Mouse (Mus musculus): Measurements from ENCODE around the gene Gm42906. TPM values are rescaled to one million over a fixed set of nuclear protein-coding genes. Genes with fewer than 3 reads are reported as not detected.

The Gm42906 gene
- polyA plus RNA-seq, 1 experiment from 2014 or later: not detected

DNA sequence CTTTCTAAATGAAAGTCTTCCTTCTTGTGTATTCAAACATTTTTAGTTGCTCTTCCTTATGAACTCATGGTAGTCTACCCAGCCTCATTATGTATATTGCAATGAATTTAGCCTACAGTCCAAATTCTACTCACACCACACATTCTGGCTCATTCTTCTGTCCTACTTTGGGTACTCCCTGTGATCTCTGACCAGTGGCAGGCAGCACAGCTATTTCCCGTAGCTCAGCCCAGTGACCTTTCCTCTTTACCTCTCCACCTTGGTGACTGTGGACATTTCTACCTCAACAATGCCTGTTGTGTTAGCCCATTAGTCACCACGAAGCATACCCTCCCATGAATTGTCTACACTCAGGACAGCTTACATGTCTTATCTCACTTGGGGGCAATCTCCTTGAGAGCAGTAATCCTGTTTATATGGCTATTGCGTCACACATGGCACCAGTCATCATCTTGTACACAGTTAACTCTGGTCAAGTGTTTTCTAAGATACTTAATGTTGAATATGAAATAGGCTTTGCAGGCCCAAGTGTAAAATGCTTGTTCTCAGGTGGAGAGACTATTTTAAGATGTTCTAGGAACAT lies 257.7 kb downstream of the Gm42906 start:
- Histone ChIP-seq H3K36me3 (ENCODE audit: insufficient read depth) (no peaks in the 10 kb centered on the region), H3K9ac (no peak overlapping the region), H3K4me1 (ENCODE audit: insufficient read depth) (peaks cover 30% of the 10 kb centered on the region), H3K4me3 (ENCODE audit: low read depth, low read length) (no peak overlapping the region), H3K27me3 (ENCODE audit: insufficient read depth, low read length) (no peaks in the 10 kb centered on the region), H3K4me2 (no peak overlapping the region), H3K9me3 (ENCODE audit: low read depth, low read length) (no peaks in the 10 kb centered on the region), H3K27ac (ENCODE audit: low read depth) (no peak overlapping the region)
- DNase-seq: no peak
- 70% methylated on average over 3 of the region's 3 CpGs for WGBS
- no peak for TF ChIP-seq CTCF (IDR thresholded peaks at IDR 0.05; ENCODE audit: low read depth)
- ATAC-seq (ENCODE audit: insufficient read depth): no peak

DNA sequence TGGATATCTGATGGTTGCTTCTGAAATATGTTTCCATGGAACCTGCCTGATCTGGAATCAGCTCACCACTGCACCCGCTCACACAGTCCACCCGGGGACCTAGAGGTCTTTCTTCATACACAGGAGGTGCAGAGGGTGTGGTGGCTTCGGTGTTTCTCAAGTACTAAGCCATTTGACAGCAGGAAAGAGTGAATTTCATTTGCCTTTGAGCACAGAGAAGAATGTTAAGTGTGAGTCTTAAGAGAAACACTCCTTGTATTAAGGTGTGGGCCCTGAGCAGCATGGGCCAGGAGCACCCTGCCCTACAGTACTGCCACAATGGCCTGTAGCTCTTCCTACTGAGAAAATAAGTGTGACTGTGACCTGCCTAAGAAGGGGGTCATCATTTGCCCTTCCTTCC lies 259.8 kb downstream of the Gm42906 start:
- no peak overlapping the region for H3K9ac ChIP-seq
- H3K9me3 ChIP-seq (ENCODE audit: low read depth, low read length): no peaks in the 10 kb centered on the region
- no peak for DNase-seq
- peak overlapping the region; percentile 62 for H3K27ac ChIP-seq (ENCODE audit: low read depth)
- H3K4me1 ChIP-seq (ENCODE audit: insufficient read depth): peaks cover 18% of the 10 kb centered on the region
- no peak overlapping the region for H3K4me2 ChIP-seq
- H3K27me3 ChIP-seq (ENCODE audit: insufficient read depth, low read length): no peaks in the 10 kb centered on the region
- no peaks in the 10 kb centered on the region for H3K36me3 ChIP-seq (ENCODE audit: insufficient read depth)
- no peak overlapping the region for H3K4me3 ChIP-seq (ENCODE audit: low read depth, low read length)
- no peak for TF ChIP-seq CTCF (IDR thresholded peaks at IDR 0.05; ENCODE audit: low read depth)
- ATAC-seq (ENCODE audit: insufficient read depth): peak; percentile 62
- WGBS: 62% methylated on average over 3 of the region's 3 CpGs

DNA sequence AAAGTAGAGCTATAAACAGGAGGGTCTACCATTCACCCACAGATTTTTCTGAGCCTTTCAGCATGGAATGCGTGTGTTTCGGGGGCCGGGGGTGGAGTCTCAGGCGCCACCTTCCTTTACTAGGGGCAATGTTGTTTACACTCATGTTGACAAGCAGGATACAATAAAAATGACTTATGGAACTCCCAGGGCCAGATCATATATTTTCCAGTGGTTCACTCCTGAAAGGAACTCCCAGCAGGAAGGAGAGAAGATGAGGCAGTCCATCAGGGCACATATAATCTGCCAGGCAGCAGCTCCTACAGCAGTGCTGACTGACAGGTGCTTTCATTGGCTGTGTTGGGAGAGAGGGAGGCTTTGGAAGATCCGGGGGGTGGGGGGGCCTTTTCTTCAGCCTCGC lies 260.3 kb downstream of the Gm42906 start:
- H3K4me1 ChIP-seq (ENCODE audit: insufficient read depth): peaks cover 18% of the 10 kb centered on the region
- H3K9ac ChIP-seq: no peak overlapping the region
- ATAC-seq (ENCODE audit: insufficient read depth): no peak
- TF ChIP-seq CTCF (IDR thresholded peaks at IDR 0.05; ENCODE audit: low read depth): no peak
- H3K27ac ChIP-seq (ENCODE audit: low read depth): peak overlapping the region; percentile 62; the same call in 1 of the 2 replicates
- no peak for DNase-seq
- H3K4me3 ChIP-seq (ENCODE audit: low read depth, low read length): no peak overlapping the region
- H3K9me3 ChIP-seq (ENCODE audit: low read depth, low read length): no peaks in the 10 kb centered on the region
- 61% methylated on average over 6 of the region's 6 CpGs for WGBS
- no peak overlapping the region for H3K4me2 ChIP-seq
- no peaks in the 10 kb centered on the region for H3K36me3 ChIP-seq (ENCODE audit: insufficient read depth)
- H3K27me3 ChIP-seq (ENCODE audit: insufficient read depth, low read length): no peaks in the 10 kb centered on the region

GRCm38 (mm10) chr5:151166266-151166665 lies 261.7 kb downstream of the Gm42906 start:
- no peak overlapping the region for H3K4me3 ChIP-seq (ENCODE audit: low read depth, low read length)
- DNase-seq (peak; percentile 79), ATAC-seq (ENCODE audit: insufficient read depth) (peak; percentile 47; the same call in 1 of the 2 replicates)
- H3K9ac ChIP-seq: no peak overlapping the region
- peak overlapping the region; percentile 19; the same call in 1 of the 2 replicates for H3K27ac ChIP-seq (ENCODE audit: low read depth)
- H3K4me1 ChIP-seq (ENCODE audit: insufficient read depth): peaks cover 18% of the 10 kb centered on the region
- no peaks in the 10 kb centered on the region for H3K9me3 ChIP-seq (ENCODE audit: low read depth, low read length)
- TF ChIP-seq CTCF (IDR thresholded peaks at IDR 0.05; ENCODE audit: low read depth): no peak
- H3K4me2 ChIP-seq: no peak overlapping the region
- 37% methylated on average over 5 of the region's 5 CpGs for WGBS
- H3K27me3 ChIP-seq (ENCODE audit: insufficient read depth, low read length): no peaks in the 10 kb centered on the region
- H3K36me3 ChIP-seq (ENCODE audit: insufficient read depth): no peaks in the 10 kb centered on the region

- no peaks in the 10 kb centered on the region for H3K27me3 ChIP-seq (ENCODE audit: insufficient read depth, low read length)
- TF ChIP-seq CTCF (IDR thresholded peaks at IDR 0.05; ENCODE audit: low read depth): no peak
- no peak overlapping the region for H3K9ac ChIP-seq
- H3K36me3 ChIP-seq (ENCODE audit: insufficient read depth): no peaks in the 10 kb centered on the region
- no peak for ATAC-seq (ENCODE audit: insufficient read depth)
- no peaks in the 10 kb centered on the region for H3K9me3 ChIP-seq (ENCODE audit: low read depth, low read length)
- 74% methylated on average over 6 of the region's 6 CpGs for WGBS
- peaks cover 18% of the 10 kb centered on the region for H3K4me1 ChIP-seq (ENCODE audit: insufficient read depth)
- H3K27ac ChIP-seq (ENCODE audit: low read depth): no peak overlapping the region
- H3K4me2 ChIP-seq: no peak overlapping the region
- DNase-seq: no peak
- H3K4me3 ChIP-seq (ENCODE audit: low read depth, low read length): no peak overlapping the region
Observed at GRCm38 (mm10) chr5:151165381-151166016, 262.5 kb downstream of the Gm42906 start.

DNA sequence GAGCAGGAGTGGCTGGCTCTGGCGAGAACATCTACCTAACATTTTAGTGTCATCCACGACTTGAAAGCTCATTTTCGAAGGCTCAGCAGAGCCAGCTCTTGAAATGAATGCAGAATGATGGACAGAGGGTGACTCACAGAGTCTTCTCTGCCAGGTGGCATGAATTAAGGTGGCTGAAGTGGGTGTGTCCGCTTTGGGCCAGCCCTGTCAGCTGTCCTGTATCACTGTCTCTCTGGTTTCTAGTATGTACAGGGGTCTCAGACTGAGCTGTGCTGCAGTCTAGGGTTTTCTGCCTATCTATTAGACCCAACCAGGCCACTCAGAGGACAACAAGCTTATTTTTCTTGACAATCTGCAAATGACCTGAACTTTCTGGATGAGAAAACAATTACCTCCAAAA lies 263.1 kb downstream of the Gm42906 start:
- Histone ChIP-seq H3K9ac (no peak overlapping the region), H3K27ac (ENCODE audit: low read depth) (no peak overlapping the region; the same call in 1 of the 2 replicates), H3K36me3 (ENCODE audit: insufficient read depth) (no peaks in the 10 kb centered on the region), H3K27me3 (ENCODE audit: insufficient read depth, low read length) (no peaks in the 10 kb centered on the region), H3K9me3 (ENCODE audit: low read depth, low read length) (no peaks in the 10 kb centered on the region), H3K4me3 (ENCODE audit: low read depth, low read length) (no peak overlapping the region), H3K4me2 (no peak overlapping the region), H3K4me1 (ENCODE audit: insufficient read depth) (peaks cover 18% of the 10 kb centered on the region)
- ATAC-seq (ENCODE audit: insufficient read depth) (no peak), DNase-seq (no peak)
- 68% methylated on average over 4 of the region's 4 CpGs for WGBS
- no peak for TF ChIP-seq CTCF (IDR thresholded peaks at IDR 0.05; ENCODE audit: low read depth)

DNA sequence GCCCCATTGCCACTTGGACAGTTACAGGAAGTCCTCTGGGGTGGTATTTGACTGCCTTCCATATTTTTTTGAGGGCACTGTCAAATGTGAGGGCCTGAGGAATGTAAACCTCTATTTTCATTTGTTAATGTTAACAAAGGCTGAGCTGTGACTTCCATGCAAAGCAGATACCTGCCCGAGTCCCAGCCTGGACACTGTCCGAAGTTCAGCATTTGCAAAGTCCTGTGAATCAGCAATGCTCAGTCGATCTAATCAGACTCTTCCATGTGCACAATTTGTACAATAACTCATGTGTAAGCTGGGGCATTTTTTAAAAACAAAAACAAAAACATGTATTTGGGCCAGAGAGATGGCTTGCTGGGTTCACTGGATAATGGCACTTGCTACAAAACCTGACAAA lies 265.3 kb downstream of the Gm42906 start:
- WGBS: 91% methylated on average over 3 of the region's 3 CpGs

More for the DNA sequence above, 265.3 kb downstream of the Gm42906 start:
- Histone ChIP-seq H3K4me2 (no peak overlapping the region), H3K36me3 (ENCODE audit: insufficient read depth) (no peaks in the 10 kb centered on the region), H3K9ac (no peak overlapping the region), H3K27me3 (ENCODE audit: insufficient read depth, low read length) (no peaks in the 10 kb centered on the region), H3K4me1 (ENCODE audit: insufficient read depth) (peaks cover 9% of the 10 kb centered on the region), H3K9me3 (ENCODE audit: low read depth, low read length) (no peaks in the 10 kb centered on the region), H3K27ac (ENCODE audit: low read depth) (no peak overlapping the region), H3K4me3 (ENCODE audit: low read depth, low read length) (no peak overlapping the region)
- ATAC-seq (ENCODE audit: insufficient read depth) (no peak), DNase-seq (no peak)
- TF ChIP-seq CTCF (IDR thresholded peaks at IDR 0.05; ENCODE audit: low read depth): no peak

Measured in lung, embryonic 14.5 days (tissue).